Mouse (Mus musculus): ENCODE data around the gene Smarca4. TPM values are rescaled to one million over a fixed set of nuclear protein-coding genes. Genes with fewer than 3 reads are reported as not detected.

Gene Smarca4
- polyA plus RNA-seq, 1 experiment from 2014 or later = 23.4 TPM

DNA sequence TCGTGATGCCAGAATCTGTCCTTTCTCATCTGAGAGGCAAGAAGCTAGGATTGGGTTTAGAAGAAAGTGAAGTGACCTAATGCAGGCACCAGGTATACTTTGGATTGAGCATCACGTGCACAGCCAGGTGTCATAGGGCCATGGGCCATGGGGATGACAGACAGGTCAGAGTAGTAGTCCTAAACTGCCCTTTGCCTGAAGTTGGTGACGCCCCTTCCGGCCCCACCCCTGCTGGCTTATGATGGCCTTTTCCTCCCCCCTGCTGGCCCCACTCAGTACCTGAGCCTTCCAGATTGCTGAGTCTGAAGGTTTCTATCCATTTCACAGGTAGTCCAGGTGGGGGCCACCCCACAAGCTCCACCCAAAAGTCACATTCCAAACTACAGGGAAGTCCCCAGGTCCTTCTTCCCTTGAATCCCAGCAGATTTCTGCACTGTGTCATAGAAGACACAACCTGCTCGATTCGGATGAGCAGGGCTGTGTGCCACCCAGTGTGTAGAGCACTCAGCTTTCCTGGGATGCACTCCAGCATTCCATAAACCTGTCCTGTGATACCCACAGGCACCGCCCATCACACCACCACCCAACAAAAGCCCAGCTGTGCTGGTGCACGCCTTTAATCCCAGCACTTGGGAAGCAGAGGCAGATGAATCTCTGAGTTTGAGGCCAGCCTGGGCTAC lies 90.8 kb downstream of the Smarca4 start:
- 79% methylated on average over 8 of the region's 8 CpGs for WGBS (ENCODE audit: insufficient replicate concordance)
- Histone ChIP-seq H3K27me3 (ENCODE audit: control insufficient read depth, insufficient read depth, low read depth, low read length) (no peaks in the 10 kb centered on the region), H3K9ac (ENCODE audit: low read depth, low read length) (no peak overlapping the region), H3K4me2 (ENCODE audit: low read depth, low read length) (no peak overlapping the region), H3K27ac (ENCODE audit: low read length) (peak overlapping the region; percentile 61), H3K9me3 (replicated peaks; ENCODE audit: control insufficient read depth, low read length) (no peaks in the 10 kb centered on the region), H3K4me3 (ENCODE audit: low read depth, low read length) (no peak overlapping the region), H3K36me3 (ENCODE audit: control insufficient read depth, insufficient read depth) (peaks cover 16% of the 10 kb centered on the region), H3K4me1 (ENCODE audit: control insufficient read depth, low read depth, low read length) (peaks cover 2% of the 10 kb centered on the region; the same call in 1 of the 2 replicates)
- peak; percentile 69; the same call in 1 of the 2 replicates for ATAC-seq (ENCODE audit: low read depth)

DNA sequence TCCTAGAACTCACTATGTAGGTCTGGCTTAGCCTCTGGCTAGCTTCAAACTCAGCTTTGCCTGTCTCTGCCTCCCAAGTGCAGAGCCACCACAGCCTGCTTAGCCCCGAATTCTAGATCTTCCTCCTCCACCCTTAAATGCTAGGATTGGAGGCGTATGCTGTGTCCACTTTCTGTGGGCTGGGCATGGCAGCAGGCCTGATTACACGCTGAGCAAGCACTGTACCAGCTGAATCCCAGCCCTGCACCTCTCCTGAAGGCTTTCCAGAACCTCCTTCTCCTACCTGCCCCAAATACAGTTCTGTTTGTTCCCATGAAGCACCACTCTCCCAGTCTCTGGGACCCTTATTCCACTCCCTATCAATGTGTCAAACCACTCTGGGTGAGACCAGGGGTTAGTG lies 93.4 kb downstream of the Smarca4 start:
- Histone ChIP-seq H3K4me3 (ENCODE audit: low read depth, low read length) (no peak overlapping the region), H3K4me1 (ENCODE audit: control insufficient read depth, low read depth, low read length) (peaks cover 2% of the 10 kb centered on the region; the same call in 1 of the 2 replicates), H3K36me3 (ENCODE audit: control insufficient read depth, insufficient read depth) (peaks cover 3% of the 10 kb centered on the region), H3K9me3 (replicated peaks; ENCODE audit: control insufficient read depth, low read length) (no peaks in the 10 kb centered on the region), H3K27ac (ENCODE audit: low read length) (no peak overlapping the region), H3K4me2 (ENCODE audit: low read depth, low read length) (no peak overlapping the region), H3K27me3 (ENCODE audit: control insufficient read depth, insufficient read depth, low read depth, low read length) (no peaks in the 10 kb centered on the region), H3K9ac (ENCODE audit: low read depth, low read length) (no peak overlapping the region)
- 70% methylated on average over 3 of the region's 3 CpGs for WGBS (ENCODE audit: insufficient replicate concordance)
- no peak for ATAC-seq (ENCODE audit: low read depth)

DNA sequence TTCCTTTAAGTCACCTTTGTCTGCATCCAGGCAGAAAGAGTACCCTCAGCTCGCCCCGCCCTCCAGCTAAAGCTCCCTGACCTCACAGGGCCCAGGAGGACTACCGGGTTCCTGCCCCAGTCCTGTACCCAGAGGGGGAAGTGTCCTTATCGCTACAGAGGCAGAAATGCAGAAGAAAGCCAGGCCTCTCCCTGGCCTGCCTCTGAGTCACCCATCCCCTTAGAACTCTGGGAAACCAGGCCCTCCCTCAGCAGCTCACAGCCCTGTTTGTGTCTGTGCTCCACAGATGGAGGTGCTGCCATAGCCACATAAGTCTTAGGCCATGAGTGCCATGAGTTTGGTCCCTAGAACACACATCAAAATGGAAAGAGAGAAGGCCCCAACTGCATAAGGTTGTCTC lies 99.3 kb downstream of the Smarca4 start:
- H3K36me3 ChIP-seq (ENCODE audit: control insufficient read depth, insufficient read depth) = no peaks in the 10 kb centered on the region
- ATAC-seq (ENCODE audit: low read depth) = peak; percentile 91
- no peaks in the 10 kb centered on the region for H3K9me3 ChIP-seq (replicated peaks; ENCODE audit: control insufficient read depth, low read length)
- H3K27ac ChIP-seq (ENCODE audit: low read length) = peak overlapping the region; percentile 47; the same call in 1 of the 2 replicates
- 11% methylated on average over 4 of the region's 4 CpGs for WGBS (ENCODE audit: insufficient replicate concordance)
- no peak overlapping the region for H3K4me2 ChIP-seq (ENCODE audit: low read depth, low read length)
- no peak overlapping the region for H3K4me3 ChIP-seq (ENCODE audit: low read depth, low read length)
- H3K9ac ChIP-seq (ENCODE audit: low read depth, low read length) = no peak overlapping the region
- H3K4me1 ChIP-seq (ENCODE audit: control insufficient read depth, low read depth, low read length) = peaks cover 10% of the 10 kb centered on the region
- no peaks in the 10 kb centered on the region for H3K27me3 ChIP-seq (ENCODE audit: control insufficient read depth, insufficient read depth, low read depth, low read length)

DNA sequence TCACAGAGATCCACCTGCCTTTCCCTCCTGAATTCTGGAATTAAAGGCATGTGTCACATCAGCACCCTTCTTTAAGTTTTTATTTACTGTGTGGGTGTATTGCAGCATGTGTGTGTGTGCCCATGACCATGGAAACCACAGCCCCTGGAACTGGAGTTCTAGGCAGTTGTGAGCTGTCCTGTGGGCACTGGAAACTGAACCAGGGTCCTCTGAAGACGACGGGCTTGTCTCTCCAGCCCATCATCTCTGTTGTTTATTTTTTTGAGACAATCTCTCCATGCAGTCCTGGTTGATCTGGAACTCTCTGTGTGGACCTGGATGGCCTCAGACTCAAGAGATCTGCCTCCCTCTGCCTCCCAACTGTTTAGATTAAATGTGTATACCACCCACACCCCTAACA lies 101.0 kb downstream of the Smarca4 start:
- no peaks in the 10 kb centered on the region for H3K9me3 ChIP-seq (replicated peaks; ENCODE audit: control insufficient read depth, low read length)
- no peak overlapping the region for H3K9ac ChIP-seq (ENCODE audit: low read depth, low read length)
- no peak overlapping the region for H3K27ac ChIP-seq (ENCODE audit: low read length)
- no peaks in the 10 kb centered on the region for H3K27me3 ChIP-seq (ENCODE audit: control insufficient read depth, insufficient read depth, low read depth, low read length)
- H3K4me3 ChIP-seq (ENCODE audit: low read depth, low read length) = no peak overlapping the region
- H3K4me2 ChIP-seq (ENCODE audit: low read depth, low read length) = no peak overlapping the region
- peaks cover 10% of the 10 kb centered on the region for H3K4me1 ChIP-seq (ENCODE audit: control insufficient read depth, low read depth, low read length)
- no peak for ATAC-seq (ENCODE audit: low read depth)
- 60% methylated on average over 2 of the region's 2 CpGs for WGBS (ENCODE audit: insufficient replicate concordance)
- H3K36me3 ChIP-seq (ENCODE audit: control insufficient read depth, insufficient read depth) = no peaks in the 10 kb centered on the region

DNA sequence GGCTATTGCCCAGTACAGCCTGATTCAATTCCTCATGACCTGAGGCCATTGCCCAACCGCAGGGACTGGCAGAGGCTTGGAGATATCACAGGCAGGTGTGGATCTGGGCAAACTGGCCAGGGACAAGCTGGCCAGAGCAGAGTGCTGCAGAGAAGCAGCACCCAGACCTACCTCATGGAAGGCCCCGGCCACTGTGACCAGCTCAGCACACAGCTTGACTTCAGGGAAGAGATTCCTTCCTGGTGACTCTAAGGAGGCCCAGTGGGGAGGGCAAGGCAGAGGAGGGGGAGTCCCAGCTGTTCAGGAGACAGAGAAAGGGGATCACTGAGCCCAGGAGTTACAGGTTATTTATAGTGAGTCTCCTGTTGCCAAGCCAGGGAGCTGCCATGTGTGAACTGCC lies 105.1 kb downstream of the Smarca4 start:
- no peak overlapping the region for H3K9ac ChIP-seq (ENCODE audit: low read depth, low read length)
- H3K4me3 ChIP-seq (ENCODE audit: low read depth, low read length) = no peak overlapping the region
- H3K27ac ChIP-seq (ENCODE audit: low read length) = no peak overlapping the region
- H3K36me3 ChIP-seq (ENCODE audit: control insufficient read depth, insufficient read depth) = no peaks in the 10 kb centered on the region
- 75% methylated on average over 2 of the region's 2 CpGs for WGBS (ENCODE audit: insufficient replicate concordance)
- H3K27me3 ChIP-seq (ENCODE audit: control insufficient read depth, insufficient read depth, low read depth, low read length) = no peaks in the 10 kb centered on the region
- peaks cover 29% of the 10 kb centered on the region for H3K4me1 ChIP-seq (ENCODE audit: control insufficient read depth, low read depth, low read length)
- ATAC-seq (ENCODE audit: low read depth) = no peak
- H3K9me3 ChIP-seq (replicated peaks; ENCODE audit: control insufficient read depth, low read length) = no peaks in the 10 kb centered on the region
- no peak overlapping the region for H3K4me2 ChIP-seq (ENCODE audit: low read depth, low read length)

DNA sequence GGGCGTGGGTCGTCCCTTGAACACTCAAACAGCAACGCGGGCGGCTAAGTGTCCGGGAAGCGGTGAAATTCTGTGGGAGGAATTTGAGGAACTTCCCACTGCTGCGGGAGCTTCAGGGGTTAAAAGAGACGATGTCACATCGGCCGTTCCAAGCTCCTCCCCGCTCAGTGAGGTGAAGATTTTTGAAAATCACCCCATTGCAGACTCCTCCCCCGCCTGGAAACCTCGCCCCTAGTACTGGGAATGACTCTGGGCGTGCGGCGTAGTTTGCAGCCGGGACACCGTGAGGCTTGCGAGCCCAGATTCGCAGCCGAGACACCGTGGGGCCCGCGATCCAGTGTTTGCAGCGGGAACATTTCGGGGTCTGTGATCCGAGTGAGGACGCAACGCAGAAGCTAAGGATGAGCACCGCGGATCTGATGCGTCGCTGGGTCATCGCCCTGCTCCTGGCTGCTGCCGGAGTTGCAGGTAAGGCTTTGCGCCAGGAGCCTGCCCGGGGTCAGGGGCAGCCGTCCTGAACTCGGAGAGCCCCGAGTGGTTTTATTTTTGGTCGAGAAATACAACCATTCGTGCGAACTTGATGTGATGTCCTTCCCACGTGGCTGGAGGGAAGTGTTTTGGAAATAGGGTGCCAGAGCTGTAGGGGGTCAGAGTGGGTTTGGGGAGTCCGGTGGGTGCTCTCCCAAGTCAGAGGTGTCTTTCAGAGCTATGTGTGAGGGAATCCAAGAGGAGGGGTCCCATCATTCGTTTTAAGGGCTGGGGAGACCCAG lies 107.6 kb downstream of the Smarca4 start, which contains the start of gene Ldlr:
TSS of gene Ldlr (plus strand) at position 107 of the 770 bp plus-strand sequence.
- Histone ChIP-seq H3K9me3 (replicated peaks; ENCODE audit: control insufficient read depth, low read length) (no peaks in the 10 kb centered on the region), H3K27me3 (ENCODE audit: control insufficient read depth, insufficient read depth, low read depth, low read length) (no peaks in the 10 kb centered on the region), H3K4me2 (ENCODE audit: low read depth, low read length) (peak within 1 kb of the TSS; percentile 97), H3K36me3 (ENCODE audit: control insufficient read depth, insufficient read depth) (no peaks in the 10 kb centered on the region), H3K9ac (ENCODE audit: low read depth, low read length) (peak within 1 kb of the TSS; percentile 74), H3K27ac (ENCODE audit: low read length) (peak within 1 kb of the TSS; percentile 88), H3K4me3 (ENCODE audit: low read depth, low read length) (peak within 1 kb of the TSS; percentile 76), H3K4me1 (ENCODE audit: control insufficient read depth, low read depth, low read length) (peaks cover 44% of the 10 kb centered on the region)
- ATAC-seq (ENCODE audit: low read depth) = peak; percentile 81
- 0% methylated on average over 47 of the region's 47 CpGs for WGBS (ENCODE audit: insufficient replicate concordance)

DNA sequence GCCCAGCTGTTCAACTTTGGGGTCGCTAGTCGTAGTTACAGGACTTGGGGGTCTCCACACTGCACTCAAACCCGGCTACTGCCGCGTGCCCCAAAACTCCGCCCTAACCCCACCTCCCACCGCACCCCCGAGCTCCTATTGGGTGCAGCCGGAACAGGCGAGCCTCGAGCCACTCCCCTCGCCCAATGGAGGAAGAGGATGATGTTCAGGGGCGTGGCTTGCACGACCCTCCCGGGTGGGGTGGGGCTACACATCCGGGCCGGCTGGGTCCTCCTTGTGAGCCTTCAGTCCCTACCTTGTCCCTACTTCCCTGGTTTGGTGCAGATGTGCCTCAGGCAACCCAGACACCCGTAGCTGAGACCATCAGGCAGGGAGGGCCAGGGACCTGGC lies 108.2 kb downstream of the Smarca4 start:
- under 1% methylated on average over 18 of the region's 18 CpGs for WGBS (ENCODE audit: insufficient replicate concordance)
- Histone ChIP-seq H3K9ac (ENCODE audit: low read depth, low read length) (peak overlapping the region; percentile 74), H3K9me3 (replicated peaks; ENCODE audit: control insufficient read depth, low read length) (no peaks in the 10 kb centered on the region), H3K4me1 (ENCODE audit: control insufficient read depth, low read depth, low read length) (peaks cover 49% of the 10 kb centered on the region), H3K4me3 (ENCODE audit: low read depth, low read length) (peak overlapping the region; percentile 76), H3K4me2 (ENCODE audit: low read depth, low read length) (peak overlapping the region; percentile 97), H3K27me3 (ENCODE audit: control insufficient read depth, insufficient read depth, low read depth, low read length) (no peaks in the 10 kb centered on the region), H3K36me3 (ENCODE audit: control insufficient read depth, insufficient read depth) (no peaks in the 10 kb centered on the region; the same call in 1 of the 2 replicates), H3K27ac (ENCODE audit: low read length) (peak overlapping the region; percentile 88)
- ATAC-seq (ENCODE audit: low read depth) = peak; percentile 89

DNA sequence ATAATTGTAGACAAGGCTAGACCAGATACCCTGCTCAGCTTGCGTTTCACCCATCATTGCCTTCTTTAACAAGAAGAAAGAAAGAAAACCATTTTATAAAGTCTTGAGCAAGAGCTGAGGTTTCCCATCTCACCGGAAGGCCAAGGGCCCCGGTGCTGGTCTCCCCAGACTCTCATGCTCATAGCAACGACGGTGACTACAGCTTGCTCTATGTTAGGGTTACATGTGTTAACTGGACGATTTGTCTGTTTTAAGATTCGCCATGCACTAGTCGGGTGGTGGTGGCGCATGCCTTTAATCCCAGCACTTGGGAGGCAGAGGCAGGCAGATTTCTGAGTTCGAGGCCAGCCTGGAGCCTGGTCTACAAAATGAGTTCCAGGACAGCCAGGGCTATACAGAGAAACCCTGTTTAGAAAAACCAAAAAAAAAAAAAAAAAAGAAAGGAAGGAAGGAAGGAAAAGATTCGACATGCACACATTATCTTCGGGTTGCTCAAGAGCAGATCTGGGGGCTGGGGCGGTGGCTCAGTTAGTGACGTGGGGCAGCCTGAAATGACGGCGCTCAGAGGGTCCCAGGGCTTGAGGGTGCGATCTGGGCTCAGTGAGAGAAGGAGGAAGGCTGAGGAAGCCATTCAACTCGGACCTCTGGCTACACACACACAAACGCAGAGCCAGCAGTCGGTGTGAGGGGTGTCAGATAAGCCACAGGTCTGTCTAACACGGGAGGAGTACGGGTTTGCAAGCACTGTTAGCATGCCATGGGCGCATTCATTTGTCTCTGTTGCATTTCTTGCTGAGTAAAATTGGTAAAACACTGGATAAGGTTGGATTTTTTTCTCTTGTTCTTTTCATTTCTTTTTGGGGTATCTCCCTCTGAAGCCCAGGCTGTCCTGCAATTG lies 109.5 kb downstream of the Smarca4 start:
- Histone ChIP-seq H3K4me2 (ENCODE audit: low read depth, low read length) (peak overlapping the region; percentile 97), H3K9ac (ENCODE audit: low read depth, low read length) (peak overlapping the region; percentile 47), H3K36me3 (ENCODE audit: control insufficient read depth, insufficient read depth) (no peaks in the 10 kb centered on the region; the same call in 1 of the 2 replicates), H3K4me3 (ENCODE audit: low read depth, low read length) (peak overlapping the region; percentile 76), H3K9me3 (replicated peaks; ENCODE audit: control insufficient read depth, low read length) (no peaks in the 10 kb centered on the region), H3K27me3 (ENCODE audit: control insufficient read depth, insufficient read depth, low read depth, low read length) (no peaks in the 10 kb centered on the region), H3K27ac (ENCODE audit: low read length) (peak overlapping the region; percentile 65), H3K4me1 (ENCODE audit: control insufficient read depth, low read depth, low read length) (peaks cover 53% of the 10 kb centered on the region)
- 22% methylated on average over 23 of the region's 23 CpGs for WGBS (ENCODE audit: insufficient replicate concordance)
- no peak for ATAC-seq (ENCODE audit: low read depth)

Measured in liver, embryonic 16.5 days (tissue).